Mouse (Mus musculus): ENCODE data around the gene Dhx16. TPM values are rescaled to one million over a fixed set of nuclear protein-coding genes. Genes with fewer than 3 reads are reported as not detected.

Dhx16 gene
- total RNA-seq, 2 experiments from 2014 or later = 29.1 to 31.0 TPM

DNA sequence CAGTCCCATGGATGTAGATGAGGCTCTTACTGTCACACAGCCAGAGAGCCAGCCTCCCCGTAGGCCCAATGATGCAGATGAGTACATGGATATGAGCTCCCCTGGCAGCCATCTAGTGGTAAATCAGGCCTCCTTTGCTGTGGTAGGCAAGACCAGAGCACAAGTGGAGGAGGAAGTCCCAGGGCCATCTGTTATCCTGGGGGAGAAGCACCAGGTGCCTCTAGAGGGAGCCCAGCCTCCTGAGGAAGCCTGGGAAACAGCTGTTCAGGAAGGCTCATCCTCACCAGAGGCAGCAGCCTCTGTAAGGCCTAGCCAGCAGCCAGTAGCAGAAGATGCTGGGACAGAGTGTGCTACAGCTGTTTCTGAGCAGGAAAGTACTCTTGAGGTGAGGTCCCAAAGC lies 31.5 kb upstream of the Dhx16 start:
- intact Hi-C loops (cut with DNase I) = no loop called here
- no peak for DNase-seq (ENCODE audit: extremely low spot score in 1 of 2, low spot score in 2 of 2)

GRCm38 (mm10) chr17:35850974-35851373 lies 28.6 kb upstream of the Dhx16 start:
- no peak for DNase-seq (ENCODE audit: extremely low spot score in 1 of 2, low spot score in 2 of 2)
- intact Hi-C loops (cut with DNase I) = no loop called here

DNA sequence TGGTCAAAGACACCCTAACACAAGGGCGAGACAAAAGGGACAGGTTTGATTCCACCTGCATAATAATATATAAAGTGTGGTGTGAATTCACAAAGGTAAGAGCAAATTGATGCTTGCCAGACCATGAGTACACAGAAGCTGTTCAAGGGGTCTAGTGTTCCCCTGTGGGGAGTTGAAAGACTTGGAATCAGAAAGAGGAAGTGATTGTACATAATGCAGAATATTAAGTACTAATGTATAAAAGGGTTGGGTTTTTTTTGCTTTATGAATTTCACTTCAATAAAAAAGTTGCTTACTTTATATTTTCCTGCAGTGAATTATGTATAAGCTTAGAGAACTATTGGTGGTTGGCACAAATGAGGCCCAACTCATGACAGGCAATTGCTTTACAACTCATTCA lies 20.2 kb upstream of the Dhx16 start:
- intact Hi-C loops (cut with DNase I) = no loop called here

DNA sequence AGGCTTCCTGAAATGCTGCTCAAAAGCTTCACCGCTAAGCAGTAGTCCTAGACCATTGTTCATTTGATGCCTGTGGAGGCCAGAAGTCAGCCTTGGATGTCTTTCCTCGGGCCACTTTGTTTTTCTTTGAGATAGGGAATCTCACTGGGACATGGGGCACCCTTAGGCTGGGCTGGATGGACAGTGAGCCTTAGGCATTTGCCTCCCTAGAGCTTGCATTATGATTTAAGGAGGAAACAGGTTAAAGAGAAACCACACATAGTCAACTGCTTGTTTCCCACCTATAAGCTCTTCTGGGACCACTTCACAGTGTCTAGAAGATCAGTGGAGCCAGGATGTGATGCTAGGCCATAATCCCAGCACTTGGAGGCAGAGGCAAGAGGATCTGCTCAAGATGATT lies 19.8 kb upstream of the Dhx16 start:
- no peak for DNase-seq (ENCODE audit: extremely low spot score in 1 of 2, low spot score in 2 of 2)
- intact Hi-C loops (cut with DNase I) = no loop called here

More for the DNA sequence above, 20.2 kb upstream of the Dhx16 start:
- no peak for DNase-seq (ENCODE audit: extremely low spot score in 1 of 2, low spot score in 2 of 2)

- intact Hi-C loops (cut with DNase I) = no loop called here
- no peak for DNase-seq (ENCODE audit: extremely low spot score in 1 of 2, low spot score in 2 of 2)
These were observed 18.8 kb upstream of the Dhx16 start for GRCm38 (mm10) chr17:35860831-35861197.

DNA sequence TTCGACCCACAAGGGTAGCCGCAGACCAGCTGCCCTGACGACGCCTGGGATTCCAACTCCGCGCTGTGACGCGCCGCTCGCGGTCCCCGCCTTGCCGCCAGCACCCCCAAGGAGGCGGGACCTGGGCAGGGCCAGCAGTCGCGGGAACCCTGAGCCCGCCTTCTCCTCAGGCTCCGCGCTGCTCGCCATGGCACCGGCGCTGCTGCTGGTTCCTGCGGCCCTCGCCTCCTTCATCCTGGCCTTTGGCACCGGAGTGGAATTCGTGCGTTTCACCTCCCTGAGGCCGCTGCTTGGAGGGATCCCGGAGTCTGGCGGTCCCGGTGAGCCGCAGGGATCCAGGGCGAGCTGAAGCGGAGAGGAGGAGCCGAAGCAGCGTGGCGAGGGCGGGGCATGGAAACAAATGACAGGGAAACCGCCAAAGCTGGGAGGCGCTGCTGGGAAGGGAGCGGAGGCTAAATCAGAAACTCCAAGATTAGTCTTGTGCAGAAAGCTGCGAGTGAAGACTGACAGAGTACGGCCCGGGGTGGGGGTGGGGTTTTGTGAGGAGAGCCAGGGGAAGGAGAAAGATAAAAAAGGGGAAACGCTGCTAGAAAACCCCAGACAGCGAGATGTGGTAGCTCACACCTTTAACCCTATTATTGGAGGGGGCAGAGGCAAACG lies 18.3 kb upstream of the Dhx16 start, which contains the start of gene Nrm:
Gene Nrm, plus strand, starts transcription at position 121 of the 660 bp plus-strand sequence.
- peak; percentile 86 to 95 for DNase-seq (ENCODE audit: extremely low spot score in 1 of 2, low spot score in 2 of 2)
- intact Hi-C loops (cut with DNase I) = no loop called here

- intact Hi-C loops (cut with DNase I) = no loop called here
These were observed 14.7 kb upstream of the Dhx16 start for GRCm38 (mm10) chr17:35864832-35865353.

DNA sequence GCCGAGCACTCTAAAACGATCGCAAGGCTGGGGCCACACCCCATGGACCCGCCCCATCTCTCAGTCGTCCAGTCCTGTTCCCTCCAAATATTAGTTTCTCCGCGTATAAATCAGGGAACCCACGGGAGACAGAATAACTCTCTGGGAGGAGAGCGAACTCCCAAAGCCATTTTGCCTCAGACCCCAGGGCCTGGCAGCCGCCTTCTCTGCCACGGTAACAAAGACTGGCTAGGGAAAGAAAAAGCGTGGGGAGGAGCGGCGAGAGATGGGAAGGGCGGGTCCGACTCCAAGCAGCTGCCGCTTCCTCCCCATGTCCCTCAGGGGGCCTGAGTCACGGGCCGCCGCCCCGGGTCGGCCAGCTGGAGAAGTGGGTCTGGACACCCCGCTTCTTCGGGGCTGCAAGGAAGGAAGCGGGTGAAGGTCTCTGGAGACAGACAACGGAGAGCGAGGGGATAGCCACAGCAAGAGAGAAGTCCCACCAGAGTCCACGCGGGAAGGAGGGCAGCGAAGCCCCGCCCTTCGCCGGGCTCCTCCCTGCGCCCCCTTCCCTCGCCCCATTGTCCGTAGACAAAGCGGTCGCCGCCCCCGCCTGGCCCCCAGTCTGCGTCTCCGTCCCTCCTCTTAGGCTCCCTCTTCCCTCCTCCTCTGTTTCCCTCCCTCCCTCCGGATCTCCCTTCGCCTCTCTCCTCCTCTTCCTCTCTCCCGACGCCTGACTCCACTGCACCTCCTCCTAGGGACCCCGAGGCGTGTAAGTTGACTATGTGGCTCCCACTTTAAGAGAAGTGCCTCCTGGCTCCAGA lies 13.9 kb upstream of the Dhx16 start, which contains the start of gene Ppp1r18:
Gene Ppp1r18, plus strand, starts transcription at position 113 of the 800 bp plus-strand sequence.
- DNase-seq (ENCODE audit: extremely low spot score in 1 of 2, low spot score in 2 of 2) = peak in 1 of 2 experiments; percentile 89
- intact Hi-C loops (cut with DNase I) = no loop called here

More at GRCm38 (mm10) chr17:35864832-35865353, 14.7 kb upstream of the Dhx16 start:
- DNase-seq (ENCODE audit: extremely low spot score in 1 of 2, low spot score in 2 of 2) = no peak

- DNase-seq (ENCODE audit: extremely low spot score in 1 of 2, low spot score in 2 of 2) = peak in 1 of 2 experiments; percentile 87
- intact Hi-C loops (cut with DNase I) = no loop called here
These were observed 13.3 kb upstream of the Dhx16 start for GRCm38 (mm10) chr17:35866281-35866831.

DNA sequence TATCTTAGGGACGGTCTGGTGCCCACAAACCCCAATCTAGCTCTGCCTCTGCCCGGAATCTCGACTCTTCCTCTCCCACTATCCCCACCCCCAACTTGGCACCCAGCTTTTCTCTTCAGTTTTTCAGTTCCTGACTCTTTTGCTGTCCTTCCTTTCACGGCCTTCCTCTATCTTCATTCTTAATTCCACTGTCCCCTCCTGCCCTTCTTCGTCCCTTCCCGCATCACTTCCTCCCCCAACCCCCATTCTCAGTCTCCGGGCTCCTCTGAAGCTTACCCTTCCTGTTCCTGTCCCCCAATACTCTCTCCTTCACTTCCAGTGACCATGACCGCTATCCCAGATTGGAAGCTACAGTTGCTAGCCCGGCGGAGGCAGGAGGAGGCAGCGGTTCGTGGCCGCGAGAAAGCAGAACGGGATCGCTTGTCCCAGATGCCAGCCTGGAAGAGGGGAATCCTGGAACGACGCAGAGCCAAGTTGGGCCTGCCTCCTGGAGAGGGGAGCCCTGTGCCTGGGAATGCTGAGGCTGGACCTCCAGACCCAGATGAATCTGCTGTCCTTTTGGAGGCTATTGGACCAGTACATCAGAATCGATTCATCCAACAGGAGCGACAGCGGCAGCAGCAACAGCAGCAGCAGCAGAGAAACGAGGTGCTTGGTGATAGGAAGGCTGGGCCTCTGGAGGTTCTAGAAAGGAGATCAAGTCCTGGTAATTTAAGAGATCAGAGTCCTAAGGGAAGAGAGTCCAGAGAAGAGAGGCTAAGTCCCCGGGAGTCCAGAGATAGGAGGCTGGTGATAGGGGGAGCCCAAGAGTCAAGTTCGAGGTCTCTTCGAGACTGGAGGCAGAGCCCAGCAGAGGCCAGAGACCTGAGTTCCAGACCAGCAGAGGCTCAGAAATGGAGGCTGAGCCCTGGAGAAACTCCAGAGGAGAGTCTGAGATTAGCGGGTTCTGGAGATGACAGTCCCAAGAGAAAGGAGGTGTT lies 12.4 kb upstream of the Dhx16 start:
- DNase-seq (ENCODE audit: extremely low spot score in 1 of 2, low spot score in 2 of 2) = no peak
- intact Hi-C loops (cut with DNase I) = no loop called here

- DNase-seq (ENCODE audit: extremely low spot score in 1 of 2, low spot score in 2 of 2) = peak in 1 of 2 experiments; percentile 68
- intact Hi-C loops (cut with DNase I) = no loop called here
These were observed 11.3 kb upstream of the Dhx16 start for GRCm38 (mm10) chr17:35868165-35868820.

- intact Hi-C loops (cut with DNase I) = no loop called here
- no peak for DNase-seq (ENCODE audit: extremely low spot score in 1 of 2, low spot score in 2 of 2)
These were observed 10.7 kb upstream of the Dhx16 start for GRCm38 (mm10) chr17:35868961-35869345.

DNA sequence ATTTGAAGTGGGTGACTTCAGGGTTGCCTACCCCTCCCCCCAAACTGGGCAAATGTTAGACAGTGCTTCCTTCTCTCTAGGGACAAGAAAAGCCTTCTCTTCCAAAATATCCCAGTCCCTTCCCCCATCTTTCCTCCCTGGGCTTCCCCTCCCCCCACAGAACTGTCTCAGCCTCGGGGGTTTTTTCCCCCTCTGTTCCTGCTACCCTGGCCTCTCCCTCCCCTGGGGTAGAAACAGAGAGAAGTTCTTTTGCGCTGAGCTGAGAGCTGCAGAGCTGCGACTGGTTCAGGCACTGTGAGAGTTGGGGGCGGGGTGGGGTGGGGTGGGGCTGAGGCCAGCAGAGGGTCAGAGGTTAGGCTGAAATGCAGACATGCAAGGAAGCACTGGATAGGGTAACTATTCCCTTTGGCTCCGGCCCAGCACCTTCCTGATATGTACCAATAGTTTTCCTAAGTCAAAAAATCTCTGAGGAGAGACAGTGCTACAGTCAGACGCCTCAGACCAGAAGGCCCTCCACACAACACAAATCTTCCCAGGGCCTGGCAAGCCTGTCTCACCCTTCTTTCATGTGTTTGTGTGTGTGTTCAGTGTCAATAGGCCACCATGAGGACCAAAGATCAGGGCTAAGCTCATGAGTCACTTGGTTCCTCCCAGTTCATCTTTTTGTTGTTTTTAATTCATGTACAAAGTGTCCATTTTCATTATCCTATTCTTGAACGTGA lies 10.1 kb upstream of the Dhx16 start:
- intact Hi-C loops (cut with DNase I) = loop anchor here (5.0 kb wide), 1 partner anchor 127 kb away; no protein-coding TSS in a partner anchor
- DNase-seq (ENCODE audit: extremely low spot score in 1 of 2, low spot score in 2 of 2) = peak in 1 of 2 experiments; percentile 73

GRCm38 (mm10) chr17:35870151-35870883 lies 9.3 kb upstream of the Dhx16 start:
- DNase-seq (ENCODE audit: extremely low spot score in 1 of 2, low spot score in 2 of 2) = peak; percentile 51 to 87
- intact Hi-C loops (cut with DNase I) = loop anchor here (5.0 kb wide), 1 partner anchor 128 kb away; no protein-coding TSS in a partner anchor

- intact Hi-C loops (cut with DNase I) = loop anchor here (5.0 kb wide), 1 partner anchor 129 kb away; no protein-coding TSS in a partner anchor
- DNase-seq (ENCODE audit: extremely low spot score in 1 of 2, low spot score in 2 of 2) = no peak
These were observed 8.5 kb upstream of the Dhx16 start for GRCm38 (mm10) chr17:35870884-35871696.

Data from left cerebral cortex, postnatal 10 days (tissue).